Mouse (Mus musculus) MEL (cell line): Measurements from ENCODE around the gene Lrig2.

Experiments
- CTCF ChIP-seq, 3 experiments: IDR thresholded peaks in 2 of 3; conservative IDR thresholded peaks in 1 of 3; 2 replicates each; pipeline ENCODE4 v1.5.1; 2011 to 2012; ENCODE audit warnings: low read length in 3 of 3, low read depth in 2 of 3, mild to moderate bottlenecking in 2 of 3, improper control_type of control experiment in 1 of 3, inconsistent platforms in 1 of 3, mixed read lengths in 1 of 3, moderate library complexity in 1 of 3; ENCODE audit not compliant: control insufficient read depth in 1 of 3, insufficient read depth in 1 of 3, poor library complexity in 1 of 3, severe bottlenecking in 1 of 3
- E2F4 ChIP-seq: IDR thresholded peaks from 2 replicates; pipeline ENCODE4 v1.6.1; 2011; ENCODE audit warnings: low read depth, low read length, improper control_type of control experiment, borderline replicate concordance
- ELF1 ChIP-seq: IDR thresholded peaks from 2 replicates; pipeline ENCODE4 v1.6.1; 2014; ENCODE audit warnings: low read depth, mild to moderate bottlenecking, inconsistent platforms, low read length, improper control_type of control experiment, moderate library complexity
- MXI1 ChIP-seq: IDR thresholded peaks from 2 replicates; pipeline ENCODE4 v1.6.1; 2011; ENCODE audit warnings: mild to moderate bottlenecking, low read depth, low read length, improper control_type of control experiment
- POLR2AphosphoS5 ChIP-seq: IDR thresholded peaks from 2 replicates; pipeline ENCODE4 v1.6.1; 2012; ENCODE audit warnings: low read depth, borderline replicate concordance, mild to moderate bottlenecking, inconsistent platforms, low read length, moderate library complexity, mixed read lengths
- TCF12 ChIP-seq: IDR thresholded peaks from 2 replicates; pipeline ENCODE4 v1.6.1; 2014; ENCODE audit warnings: low read depth, mild to moderate bottlenecking, inconsistent platforms, low read length, improper control_type of control experiment, moderate library complexity
- USF1 ChIP-seq: IDR thresholded peaks from 2 replicates; pipeline ENCODE4 v1.6.1; 2014; ENCODE audit warnings: low read depth, mild to moderate bottlenecking, inconsistent platforms, low read length, improper control_type of control experiment, moderate library complexity
- ZKSCAN1 ChIP-seq: IDR thresholded peaks from 2 replicates; pipeline ENCODE4 v1.6.1; 2012; ENCODE audit warnings: low read depth, mild to moderate bottlenecking, inconsistent platforms, low read length, improper control_type of control experiment, moderate library complexity

DNA sequence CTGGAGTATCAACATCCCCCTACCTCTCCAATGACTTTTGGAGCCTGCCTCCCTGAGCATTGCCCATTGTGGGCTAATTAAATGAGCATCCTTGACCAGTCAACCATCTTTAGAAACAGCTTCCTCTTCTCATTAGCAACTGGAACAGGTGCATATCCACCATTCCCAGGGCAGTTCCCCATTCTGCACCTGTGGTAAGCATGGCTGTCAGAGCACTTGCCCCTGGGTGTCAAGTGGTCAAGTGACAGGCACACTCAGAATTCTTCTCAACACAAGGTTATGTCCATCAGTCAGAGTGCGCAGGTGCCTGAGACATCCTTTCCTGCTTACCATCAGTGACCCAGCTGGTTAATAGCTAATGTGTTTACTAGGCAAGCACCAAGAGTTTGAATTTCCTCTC is 72.9 kb downstream of the Lrig2 start:
- TF ChIP-seq USF1 (no peak), CTCF (IDR thresholded peaks at IDR 0.05 in 2 of 3, conservative IDR thresholded peaks at IDR 0.05 in 1 of 3; ENCODE audit: control insufficient read depth in 1 of 3, insufficient read depth in 1 of 3, low read depth in 2 of 3, low read length in 3 of 3, poor library complexity in 1 of 3, severe bottlenecking in 1 of 3) (no peak), TCF12 (no peak), MXI1 (no peak), E2F4 (no peak), ZKSCAN1 (no peak), POLR2AphosphoS5 (no peak), ELF1 (no peak)
